Mouse (Mus musculus): Measurements from ENCODE around the gene Vamp4. TPM values are rescaled to one million over a fixed set of nuclear protein-coding genes. Genes with fewer than 3 reads are reported as not detected.

Vamp4 gene
- polyA plus RNA-seq, 1 experiment from 2014 or later: 50.7 TPM

GRCm38 (mm10) chr1:162639051-162639750 lies 68.9 kb downstream of the Vamp4 start, which contains the start of gene Myoc:
Gene Myoc (plus strand): TSS chr1:162639155.
- Histone ChIP-seq H3K27me3 (ENCODE audit: low read depth, poor library complexity, severe bottlenecking) (no peaks in the 10 kb centered on the region), H3K27ac (no peak within 1 kb of the TSS), H3K4me3 (no peak within 1 kb of the TSS), H3K9me3 (replicated peaks) (no peaks in the 10 kb centered on the region), H3K4me1 (peaks cover 12% of the 10 kb centered on the region), H3K36me3 (no peaks in the 10 kb centered on the region)
- 86% methylated on average over 10 of the region's 10 CpGs for WGBS
- DNase-seq (ENCODE audit: low spot score): no peak

- H3K27me3 ChIP-seq (ENCODE audit: low read depth, poor library complexity, severe bottlenecking): no peaks in the 10 kb centered on the region
- peaks cover 12% of the 10 kb centered on the region for H3K4me1 ChIP-seq
- no peaks in the 10 kb centered on the region for H3K9me3 ChIP-seq (replicated peaks)
- DNase-seq (ENCODE audit: low spot score): no peak
- no peak overlapping the region for H3K4me3 ChIP-seq
- H3K27ac ChIP-seq: no peak overlapping the region
- 90% methylated on average over 1 of the region's 1 CpGs for WGBS
- H3K36me3 ChIP-seq: no peaks in the 10 kb centered on the region
Measured at GRCm38 (mm10) chr1:162639861-162640260, 69.5 kb downstream of the Vamp4 start.

GRCm38 (mm10) chr1:162642591-162642990 lies 72.3 kb downstream of the Vamp4 start:
- Histone ChIP-seq H3K27me3 (ENCODE audit: low read depth, poor library complexity, severe bottlenecking) (no peaks in the 10 kb centered on the region), H3K9me3 (replicated peaks) (no peaks in the 10 kb centered on the region), H3K4me1 (no peaks in the 10 kb centered on the region), H3K36me3 (no peaks in the 10 kb centered on the region), H3K4me3 (no peak overlapping the region), H3K27ac (no peak overlapping the region)
- no peak for DNase-seq (ENCODE audit: low spot score)
- 85% methylated on average over 3 of the region's 3 CpGs for WGBS

GRCm38 (mm10) chr1:162643752-162644151 lies 73.4 kb downstream of the Vamp4 start:
- H3K4me3 ChIP-seq: no peak overlapping the region
- H3K36me3 ChIP-seq: no peaks in the 10 kb centered on the region
- no peaks in the 10 kb centered on the region for H3K27me3 ChIP-seq (ENCODE audit: low read depth, poor library complexity, severe bottlenecking)
- 39% methylated on average over 4 of the region's 4 CpGs for WGBS
- H3K27ac ChIP-seq: no peak overlapping the region
- no peaks in the 10 kb centered on the region for H3K4me1 ChIP-seq
- no peaks in the 10 kb centered on the region for H3K9me3 ChIP-seq (replicated peaks)
- DNase-seq (ENCODE audit: low spot score): no peak

GRCm38 (mm10) chr1:162646083-162646686 lies 75.9 kb downstream of the Vamp4 start:
- Histone ChIP-seq H3K4me3 (no peak overlapping the region), H3K9me3 (replicated peaks) (no peaks in the 10 kb centered on the region), H3K27me3 (ENCODE audit: low read depth, poor library complexity, severe bottlenecking) (no peaks in the 10 kb centered on the region), H3K4me1 (0 out of 2 replicates have a peak, but pooled peaks cover 3% of the 10 kb centered on the region), H3K27ac (no peak overlapping the region), H3K36me3 (no peaks in the 10 kb centered on the region)
- DNase-seq (ENCODE audit: low spot score): no peak
- WGBS: 81% methylated on average over 10 of the region's 10 CpGs

- Histone ChIP-seq H3K27ac (no peak overlapping the region), H3K4me3 (no peak overlapping the region), H3K27me3 (ENCODE audit: low read depth, poor library complexity, severe bottlenecking) (no peaks in the 10 kb centered on the region), H3K36me3 (no peaks in the 10 kb centered on the region), H3K4me1 (0 out of 2 replicates have a peak, but pooled peaks cover 3% of the 10 kb centered on the region), H3K9me3 (replicated peaks) (no peaks in the 10 kb centered on the region)
- DNase-seq (ENCODE audit: low spot score): no peak
- WGBS: 92% methylated on average over 14 of the region's 14 CpGs
Measured at GRCm38 (mm10) chr1:162648416-162648815, 78.1 kb downstream of the Vamp4 start.

Other genes starting within 250 kb of the Vamp4 start
- gene Dnm3, start 92.5 kb upstream of the Vamp4 start, polyA plus RNA-seq (2016; fragmentation: Nextera tagmentation; extraction: Ambion mirVana): 5.8 and 11.6 TPM in 2 replicates
- gene Mettl13, start 22.0 kb upstream of the Vamp4 start, polyA plus RNA-seq (2016; fragmentation: Nextera tagmentation; extraction: Ambion mirVana): 35.0 and 37.0 TPM in 2 replicates
- gene Myoc, start 68.6 kb downstream of the Vamp4 start, polyA plus RNA-seq (2016; fragmentation: Nextera tagmentation; extraction: Ambion mirVana): not detected in 2 replicates
- not detected in 2 replicates for gene Myocos, start 87.7 kb downstream of the Vamp4 start, polyA plus RNA-seq (2016; fragmentation: Nextera tagmentation; extraction: Ambion mirVana)
- gene Prrc2c, start 170.0 kb downstream of the Vamp4 start, polyA plus RNA-seq (2016; fragmentation: Nextera tagmentation; extraction: Ambion mirVana): 144 and 146 TPM in 2 replicates
- gene Fmo4, start 243.5 kb downstream of the Vamp4 start, polyA plus RNA-seq (2016; fragmentation: Nextera tagmentation; extraction: Ambion mirVana): 0.08 TPM in 1 of 2 replicates, not detected in the other